Mouse (Mus musculus) lung, embryonic 16.5 days (tissue): Measurements from ENCODE around the gene Pnpla2. TPM values are rescaled to one million over a fixed set of nuclear protein-coding genes. Genes with fewer than 3 reads are reported as not detected.

Source experiments
- ATAC-seq: fragments of 200-750 bp; cut with Nextera tagmentation; 2 replicates; pipeline ENCODE4 v1.8.0; 2017; ENCODE audit warnings: low read depth, mild to moderate bottlenecking, moderate library complexity
- H3K27ac ChIP-seq: fragments of 300-500 bp; sonication (generic); 2 replicates; pipeline ENCODE4 v1.5.1; 2014; ENCODE audit warnings: mild to moderate bottlenecking, control low read depth, low read length
- H3K27me3 ChIP-seq: fragments of 300-500 bp; sonication (generic); 2 replicates; pipeline ENCODE4 v1.6.1; 2014; ENCODE audit warnings: low read depth, low read length, mixed read lengths; ENCODE audit not compliant: control insufficient read depth, insufficient read depth
- H3K36me3 ChIP-seq: fragments of 300-500 bp; sonication (generic); 2 replicates; pipeline ENCODE4 v1.6.1; 2014; ENCODE audit warnings: low read length; ENCODE audit not compliant: control insufficient read depth, insufficient read depth
- H3K4me1 ChIP-seq: fragments of 300-500 bp; sonication (generic); replicated peaks from 2 replicates; pipeline ENCODE4 v1.6.1; 2014; ENCODE audit warnings: low read length, mixed read lengths; ENCODE audit not compliant: control insufficient read depth, insufficient read depth
- H3K4me2 ChIP-seq: fragments of 300-500 bp; sonication (generic); 2 replicates; pipeline ENCODE4 v1.6.1; 2014; ENCODE audit warnings: low read depth, low read length, control low read depth
- H3K4me3 ChIP-seq: fragments of 300-500 bp; sonication (generic); 2 replicates; pipeline ENCODE4 v1.5.1; 2014; ENCODE audit warnings: mild to moderate bottlenecking, low read length, control low read depth
- H3K9ac ChIP-seq: fragments of 300-500 bp; sonication (generic); 2 replicates; pipeline ENCODE4 v1.6.1; 2014; ENCODE audit warnings: low read length, control low read depth
- H3K9me3 ChIP-seq: fragments of 300-500 bp; sonication (generic); 2 replicates; pipeline ENCODE4 v1.6.1; 2016; ENCODE audit warnings: low read length; ENCODE audit not compliant: control insufficient read depth
- WGBS: fragments of 180-500 bp; shearing (Covaris S2); extraction: QIAGEN DNeasy Blood & Tissue Kit; methylation state at CpG from one replicate; pipeline ENCODE4 v1.1.7; 2014; 5-methylcytosine and 5-hydroxymethylcytosine counted together
- polyA plus RNA-seq: library from polyadenylated mRNA; unstranded; fragments of >200 nt; fragmentation: Nextera tagmentation; extraction: Ambion mirVana; gene quantifications from 2 replicates; pipeline ENCODE4 v1.2.1, GENCODE M21; 2015

Gene Pnpla2
- polyA plus RNA-seq, 1 experiment from 2014 or later, result 46.2 TPM

DNA sequence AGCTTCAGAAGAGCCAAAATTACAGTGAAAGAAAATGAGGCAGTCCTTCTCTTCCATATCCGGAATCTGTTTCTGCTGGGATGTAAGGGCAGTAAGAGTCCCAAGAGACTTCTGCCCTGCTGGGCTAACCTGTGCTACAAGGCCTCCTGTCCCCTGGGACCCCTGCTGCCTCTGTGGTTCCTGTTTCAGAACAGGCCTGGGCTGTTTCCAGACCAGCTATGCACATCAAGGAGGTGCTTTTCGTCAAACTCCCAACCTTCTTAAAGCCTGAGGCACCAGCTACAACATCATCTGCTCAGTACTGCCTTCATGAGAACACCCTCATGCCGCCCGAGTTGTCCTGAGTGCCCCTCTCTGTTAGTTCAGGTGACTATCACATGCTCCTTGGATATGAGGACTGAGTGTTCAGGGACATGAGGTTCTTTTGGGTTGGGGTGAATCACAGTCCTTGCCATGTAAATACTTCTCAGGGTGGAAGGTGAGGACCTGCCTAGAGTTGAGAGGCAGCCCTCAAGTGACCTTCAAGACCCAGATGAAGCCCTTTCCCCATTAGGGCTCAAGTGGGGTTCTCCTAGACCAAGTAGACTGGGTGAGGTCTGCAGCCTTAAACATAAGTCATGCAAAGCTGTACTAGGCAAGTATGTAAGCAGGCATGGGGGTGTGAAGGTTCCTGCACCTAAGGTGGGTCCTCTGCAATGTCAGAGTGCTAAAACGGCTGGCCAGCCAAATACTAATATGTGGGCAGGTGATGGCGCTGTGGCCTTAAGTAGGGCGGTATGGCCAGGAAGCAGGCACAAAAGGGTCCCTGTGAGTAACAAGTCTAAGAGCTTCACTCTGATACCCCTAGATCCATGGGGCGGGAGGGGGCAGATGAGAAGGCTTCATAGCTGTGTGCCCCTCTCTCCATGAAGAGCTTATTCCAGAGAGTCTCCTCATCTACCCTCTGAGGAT lies 37.0 kb upstream of the Pnpla2 start:
- H3K4me3 ChIP-seq, result no peak overlapping the region
- no peak overlapping the region for H3K9ac ChIP-seq
- no peak for ATAC-seq
- H3K27ac ChIP-seq, result no peak overlapping the region
- no peaks in the 10 kb centered on the region for H3K9me3 ChIP-seq
- H3K4me2 ChIP-seq, result no peak overlapping the region
- H3K27me3 ChIP-seq, result no peaks in the 10 kb centered on the region
- H3K36me3 ChIP-seq, result no peaks in the 10 kb centered on the region
- peaks cover 7% of the 10 kb centered on the region; the same call in 1 of the 2 replicates for H3K4me1 ChIP-seq
- 66% methylated on average over 8 of the region's 8 CpGs for WGBS

DNA sequence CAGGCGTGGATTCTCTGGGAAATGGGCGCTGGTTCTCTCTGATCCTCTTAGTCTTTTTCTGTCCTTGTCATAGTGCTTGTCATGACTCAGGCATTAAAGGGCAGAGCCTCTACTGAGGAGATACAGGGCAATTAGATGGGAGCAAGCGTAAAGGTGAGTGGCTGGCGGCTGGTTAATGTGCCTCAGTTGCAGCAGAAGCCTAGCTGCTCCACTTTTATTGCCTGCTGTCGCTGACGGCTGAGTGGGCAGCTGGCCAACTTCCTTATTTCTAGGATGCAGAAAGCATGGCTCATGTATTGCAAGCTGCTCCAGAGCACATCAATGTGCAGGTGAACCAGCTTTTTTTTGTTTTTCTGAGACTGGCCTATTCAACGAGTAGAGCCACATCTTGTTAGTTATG lies 36.0 kb upstream of the Pnpla2 start:
- Histone ChIP-seq H3K4me3 (no peak overlapping the region), H3K27ac (no peak overlapping the region), H3K4me2 (no peak overlapping the region), H3K9ac (no peak overlapping the region), H3K4me1 (peaks cover 4% of the 10 kb centered on the region; the same call in 1 of the 2 replicates), H3K9me3 (no peaks in the 10 kb centered on the region), H3K36me3 (no peaks in the 10 kb centered on the region), H3K27me3 (no peaks in the 10 kb centered on the region)
- 60% methylated on average over 7 of the region's 7 CpGs for WGBS
- no peak for ATAC-seq

DNA sequence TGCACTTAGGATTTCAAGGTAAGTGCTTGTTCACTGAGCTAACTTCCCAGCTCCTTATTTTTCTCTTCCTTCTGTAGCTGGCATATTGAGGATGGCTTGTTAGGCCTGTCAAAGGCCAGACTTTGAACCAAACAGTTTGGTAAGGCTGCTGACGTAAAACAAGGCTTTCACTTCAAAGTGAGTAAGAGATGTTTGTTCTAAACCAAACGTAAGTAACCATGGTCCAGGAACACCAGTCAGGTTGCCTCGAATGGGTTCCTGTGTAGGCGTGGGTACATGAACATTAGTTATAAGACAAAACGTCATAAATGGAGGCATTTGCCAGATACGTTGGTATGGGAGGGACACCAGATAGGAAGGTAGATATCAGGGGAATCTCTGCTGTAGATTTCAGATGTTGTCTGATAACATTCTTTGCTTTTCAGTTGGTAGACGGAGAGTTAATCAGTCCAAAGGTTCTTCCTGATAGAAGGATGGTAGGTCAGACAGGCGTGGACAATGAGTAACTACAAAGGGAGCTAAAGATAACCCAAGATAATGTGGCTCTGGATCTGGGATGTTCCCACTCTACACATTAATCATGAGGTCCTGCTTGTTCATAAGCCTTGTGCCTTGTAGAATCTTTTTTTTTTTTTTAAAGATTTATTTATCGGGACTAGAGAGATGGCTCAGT lies 34.8 kb upstream of the Pnpla2 start:
- no peak overlapping the region for H3K4me3 ChIP-seq
- 67% methylated on average over 9 of the region's 9 CpGs for WGBS
- no peak overlapping the region for H3K27ac ChIP-seq
- H3K36me3 ChIP-seq, result no peaks in the 10 kb centered on the region
- H3K9me3 ChIP-seq, result no peaks in the 10 kb centered on the region
- no peak overlapping the region for H3K4me2 ChIP-seq
- ATAC-seq, result no peak
- no peak overlapping the region for H3K9ac ChIP-seq
- H3K4me1 ChIP-seq, result no peaks in the 10 kb centered on the region
- H3K27me3 ChIP-seq, result no peaks in the 10 kb centered on the region

DNA sequence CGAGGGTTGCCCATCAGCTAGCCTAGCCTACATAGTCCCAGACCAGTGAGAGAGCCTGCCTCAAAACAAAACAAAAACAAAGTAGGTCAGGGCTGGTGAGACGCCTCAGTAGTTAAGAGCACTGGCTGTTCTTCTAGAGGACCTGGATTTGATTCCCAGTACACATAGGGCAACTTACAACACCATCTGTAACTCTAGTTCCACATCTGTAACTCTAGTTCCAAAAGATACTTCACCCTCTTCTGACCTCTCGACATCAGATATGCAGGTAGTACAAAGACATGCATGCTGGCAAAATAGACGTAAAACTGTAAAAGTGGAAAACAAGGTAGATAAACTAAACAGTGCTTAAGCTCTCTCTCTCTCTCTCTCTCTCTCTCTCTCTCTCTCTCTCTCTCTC lies 31.2 kb upstream of the Pnpla2 start:
- Histone ChIP-seq H3K9me3 (no peaks in the 10 kb centered on the region), H3K4me2 (no peak overlapping the region), H3K9ac (no peak overlapping the region), H3K4me1 (no peaks in the 10 kb centered on the region), H3K36me3 (no peaks in the 10 kb centered on the region), H3K27me3 (no peaks in the 10 kb centered on the region), H3K27ac (no peak overlapping the region), H3K4me3 (no peak overlapping the region)
- no peak for ATAC-seq
- WGBS, result 65% methylated on average over 4 of the region's 4 CpGs

DNA sequence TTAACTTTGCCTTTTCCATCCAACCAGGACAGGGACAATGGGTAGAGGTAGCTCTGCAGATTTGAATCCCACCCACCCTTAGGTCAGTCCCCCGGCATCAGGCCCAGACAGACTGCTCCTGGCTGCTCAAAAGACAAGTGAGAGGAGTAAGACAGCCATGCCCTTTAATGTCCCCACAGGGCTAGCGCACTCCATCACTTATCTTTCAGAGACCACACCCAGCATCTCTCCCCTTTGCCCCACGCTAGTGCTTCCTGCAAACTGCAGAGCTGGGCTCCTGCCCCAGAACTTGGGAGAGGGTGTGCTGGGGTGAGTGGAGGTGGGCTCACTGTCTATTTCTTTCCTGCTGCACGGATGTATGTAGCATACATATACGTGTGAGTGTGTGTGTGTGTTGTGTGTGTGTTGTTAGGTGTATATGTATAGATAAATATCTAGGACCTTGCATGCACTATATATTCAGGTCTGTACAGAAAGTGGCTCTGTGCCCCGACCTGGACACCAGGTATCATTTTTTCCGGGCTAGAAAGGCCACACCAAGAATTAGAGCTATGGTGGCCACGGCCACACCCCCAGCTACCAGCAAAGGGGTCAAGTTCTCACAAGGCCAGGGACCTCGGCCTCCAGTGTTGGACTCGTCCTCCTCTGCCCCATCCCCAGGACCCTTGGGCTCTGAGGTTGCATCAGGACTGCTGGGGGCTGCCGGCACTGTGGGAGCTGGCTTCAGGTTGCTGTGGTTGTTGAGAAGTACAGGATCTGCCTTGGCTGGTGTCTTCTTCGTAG lies 27.9 kb upstream of the Pnpla2 start:
- Histone ChIP-seq H3K4me3 (no peak overlapping the region), H3K4me2 (no peak overlapping the region), H3K4me1 (peaks cover 5% of the 10 kb centered on the region; the same call in 1 of the 2 replicates), H3K27me3 (no peaks in the 10 kb centered on the region), H3K27ac (no peak overlapping the region), H3K9me3 (no peaks in the 10 kb centered on the region), H3K9ac (no peak overlapping the region), H3K36me3 (peaks cover 10% of the 10 kb centered on the region)
- 71% methylated on average over 12 of the region's 12 CpGs for WGBS
- ATAC-seq, result no peak

- no peak overlapping the region for H3K4me2 ChIP-seq
- H3K27ac ChIP-seq, result no peak overlapping the region
- H3K9ac ChIP-seq, result no peak overlapping the region
- no peaks in the 10 kb centered on the region for H3K27me3 ChIP-seq
- ATAC-seq, result no peak
- H3K9me3 ChIP-seq, result no peaks in the 10 kb centered on the region
- 55% methylated on average over 5 of the region's 5 CpGs for WGBS
- peaks cover 5% of the 10 kb centered on the region; the same call in 1 of the 2 replicates for H3K4me1 ChIP-seq
- no peak overlapping the region for H3K4me3 ChIP-seq
- peaks cover 12% of the 10 kb centered on the region for H3K36me3 ChIP-seq
Measured at GRCm38 (mm10) chr7:141428701-141429100, 26.3 kb upstream of the Pnpla2 start.

- peak; percentile 24 for ATAC-seq
- Histone ChIP-seq H3K9ac (no peak within 1 kb of the TSS), H3K4me2 (no peak within 1 kb of the TSS), H3K27me3 (no peaks in the 10 kb centered on the region), H3K4me1 (peaks cover 10% of the 10 kb centered on the region; the same call in 1 of the 2 replicates), H3K9me3 (no peaks in the 10 kb centered on the region), H3K27ac (no peak within 1 kb of the TSS), H3K36me3 (peaks cover 12% of the 10 kb centered on the region), H3K4me3 (no peak within 1 kb of the TSS)
- 3% methylated on average over 19 of the region's 19 CpGs for WGBS
Measured at GRCm38 (mm10) chr7:141429310-141429709, 25.7 kb upstream of the Pnpla2 start, which contains the start of gene Cend1. Gene Cend1, minus strand, starts transcription at chr7:141429491.

DNA sequence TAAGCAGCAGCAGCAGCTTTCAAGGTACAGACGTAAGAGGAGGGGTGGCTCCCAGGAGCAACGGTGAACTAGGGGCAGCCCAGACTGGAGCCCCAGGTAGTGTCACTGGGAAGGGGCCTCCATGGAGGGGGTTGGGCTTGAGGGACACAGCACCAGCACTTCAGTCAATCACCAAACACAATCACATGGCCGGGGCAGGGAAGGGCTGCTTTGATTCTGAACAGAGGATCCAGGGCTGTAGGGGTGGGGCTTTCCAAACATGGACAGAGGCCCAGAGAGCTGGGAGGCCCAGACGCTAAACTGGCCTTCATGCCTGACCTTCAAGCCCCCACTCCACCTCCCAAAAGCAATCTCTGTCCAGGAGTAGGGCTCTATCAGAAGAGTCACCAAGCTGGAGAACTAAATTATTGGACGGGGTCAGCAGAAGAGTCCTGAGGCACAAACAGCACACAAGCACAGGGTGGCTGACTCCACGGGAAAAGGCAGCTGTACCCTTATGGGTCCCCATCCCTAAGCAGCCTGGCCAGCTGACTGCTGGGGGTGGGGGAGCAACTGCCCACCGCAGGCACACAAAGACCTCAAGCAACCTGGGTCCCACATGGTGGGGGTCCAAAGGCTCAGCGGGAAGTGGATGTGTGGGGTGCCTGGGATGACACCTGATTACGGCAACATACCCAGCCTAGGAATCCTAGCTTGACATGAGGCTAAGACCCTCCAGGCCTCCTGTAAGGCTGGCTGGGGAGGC lies 25.0 kb upstream of the Pnpla2 start:
- H3K36me3 ChIP-seq, result peaks cover 12% of the 10 kb centered on the region
- 54% methylated on average over 9 of the region's 9 CpGs for WGBS
- H3K4me2 ChIP-seq, result no peak overlapping the region
- no peak for ATAC-seq
- H3K4me1 ChIP-seq, result peaks cover 13% of the 10 kb centered on the region; the same call in 1 of the 2 replicates
- H3K27ac ChIP-seq, result no peak overlapping the region
- no peaks in the 10 kb centered on the region for H3K9me3 ChIP-seq
- H3K27me3 ChIP-seq, result no peaks in the 10 kb centered on the region
- no peak overlapping the region for H3K4me3 ChIP-seq
- no peak overlapping the region for H3K9ac ChIP-seq
